Mouse (Mus musculus) lung, postnatal 0 days (tissue): Measurements from ENCODE around the gene Btd. TPM values are rescaled to one million over a fixed set of nuclear protein-coding genes. Genes with fewer than 3 reads are reported as not detected.
"Not testable (repeated sequence)": the region's sequence is repeated elsewhere in the genome, so short reads cannot be mapped to it uniquely, and the experiment has no call there.

Experiments used
- ATAC-seq: fragments of 200-750 bp; cut with Nextera tagmentation; 2 replicates; pipeline ENCODE4 v1.8.0; 2017; ENCODE audit warnings: moderate library complexity
- DNase-seq: peaks from one replicate; pipeline ENCODE4 v3.0.0-alpha.2; 2016; ENCODE audit warnings: low spot score
- H3K27ac ChIP-seq: fragments of 300-500 bp; sonication (generic); 2 replicates; pipeline ENCODE4 v1.5.1; 2014; ENCODE audit warnings: antibody characterized with exemption, mild to moderate bottlenecking, low read length, mixed read lengths
- H3K27me3 ChIP-seq: fragments of 300-500 bp; sonication (generic); replicated peaks from 2 replicates; pipeline ENCODE4 v1.6.1; 2014; ENCODE audit warnings: low read length, mixed read lengths; ENCODE audit not compliant: insufficient read depth
- H3K36me3 ChIP-seq: fragments of 300-500 bp; sonication (generic); 2 replicates; pipeline ENCODE4 v1.6.1; 2014; ENCODE audit warnings: low read length, mixed read lengths; ENCODE audit not compliant: insufficient read depth
- H3K4me1 ChIP-seq: fragments of 300-500 bp; sonication (generic); 2 replicates; pipeline ENCODE4 v1.6.1; 2014; ENCODE audit warnings: antibody characterized with exemption, low read depth, low read length, mixed read lengths; ENCODE audit not compliant: insufficient read depth
- H3K4me2 ChIP-seq: fragments of 300-500 bp; sonication (generic); replicated peaks from 2 replicates; pipeline ENCODE4 v1.6.1; 2014; ENCODE audit warnings: low read depth, mild to moderate bottlenecking, low read length, moderate library complexity, mixed read lengths
- H3K4me3 ChIP-seq: fragments of 300-500 bp; sonication (generic); 2 replicates; pipeline ENCODE4 v1.5.1; 2014; ENCODE audit warnings: low read depth, low read length
- H3K9ac ChIP-seq: fragments of 300-500 bp; sonication (generic); replicated peaks from 2 replicates; pipeline ENCODE4 v1.6.1; 2014; ENCODE audit warnings: low read depth, mild to moderate bottlenecking
- H3K9me3 ChIP-seq: fragments of 300-500 bp; sonication (generic); 2 replicates; pipeline ENCODE4 v1.6.1; 2016; ENCODE audit warnings: low read length, mixed read lengths
- CTCF ChIP-seq: IDR thresholded peaks from 2 replicates; pipeline ENCODE4 v1.5.1; 2016; ENCODE audit warnings: antibody characterized with exemption, mild to moderate bottlenecking
- EP300 ChIP-seq: IDR thresholded peaks from 2 replicates; pipeline ENCODE4 v1.6.1; 2016; ENCODE audit warnings: antibody characterized with exemption, mild to moderate bottlenecking, control low read depth
- WGBS: fragments of 180-500 bp; shearing (Covaris S2); extraction: QIAGEN DNeasy Blood & Tissue Kit; methylation state at CpG from one replicate; pipeline ENCODE4 v1.1.7; 2014; 5-methylcytosine and 5-hydroxymethylcytosine counted together
- polyA plus RNA-seq: library from polyadenylated mRNA; unstranded; fragments of >200 nt; fragmentation: Nextera tagmentation; extraction: Ambion mirVana; gene quantifications from 2 replicates; pipeline ENCODE4 v1.2.1, GENCODE M21; 2015

Btd gene
- polyA plus RNA-seq, 1 experiment from 2014 or later = 28.2 TPM

- WGBS = 95% methylated on average over 14 of the region's 14 CpGs
- Histone ChIP-seq H3K27ac (no peak overlapping the region), H3K4me3 (no peak overlapping the region), H3K4me1 (no peaks in the 10 kb centered on the region), H3K27me3 (no peaks in the 10 kb centered on the region), H3K9ac (no peak overlapping the region), H3K4me2 (no peak overlapping the region), H3K36me3 (no peaks in the 10 kb centered on the region), H3K9me3 (no peaks in the 10 kb centered on the region)
- ATAC-seq (no peak), DNase-seq (no peak)
- TF ChIP-seq EP300 (no peak), CTCF (no peak)
Observed at GRCm38 (mm10) chr14:31601908-31602615, 38.8 kb upstream of the Btd start.

GRCm38 (mm10) chr14:31602616-31602979 is 38.2 kb upstream of the Btd start:
- H3K9me3 ChIP-seq, H3K27me3 ChIP-seq, H3K36me3 ChIP-seq, H3K4me1 ChIP-seq, H3K27ac ChIP-seq, H3K4me2 ChIP-seq, H3K4me3 ChIP-seq, H3K9ac ChIP-seq, DNase-seq, ATAC-seq: not testable (repeated sequence)
- WGBS = 83% methylated on average over 6 of the region's 6 CpGs

DNA sequence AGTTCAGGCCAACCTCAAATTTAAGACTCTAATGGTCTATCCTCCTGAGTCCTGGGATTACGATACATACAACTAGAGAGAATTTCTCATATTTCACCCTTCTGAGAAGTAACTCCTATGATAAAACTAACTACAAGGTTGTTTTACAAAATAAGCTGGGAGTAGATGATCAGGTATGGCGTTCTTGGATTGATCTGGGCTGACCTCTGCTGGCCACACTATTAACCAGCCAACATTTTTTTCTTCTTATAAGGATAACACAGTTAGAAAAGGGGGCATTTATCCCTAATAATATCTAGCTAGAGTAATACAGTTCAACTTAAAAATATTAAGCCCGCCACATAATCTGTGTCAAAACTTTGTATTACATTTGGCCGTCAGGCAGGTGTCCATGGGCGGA is 35.9 kb upstream of the Btd start:
- H3K27me3 ChIP-seq = no peaks in the 10 kb centered on the region
- no peaks in the 10 kb centered on the region for H3K36me3 ChIP-seq
- no peaks in the 10 kb centered on the region for H3K9me3 ChIP-seq
- no peak for ATAC-seq
- no peak overlapping the region for H3K9ac ChIP-seq
- no peak overlapping the region for H3K4me2 ChIP-seq
- H3K4me1 ChIP-seq = no peaks in the 10 kb centered on the region
- peak; percentile 52 for DNase-seq
- H3K4me3 ChIP-seq = no peak overlapping the region
- no peak overlapping the region for H3K27ac ChIP-seq
- WGBS = 70% methylated on average over 5 of the region's 5 CpGs
- TF ChIP-seq CTCF = peak; percentile 56
- TF ChIP-seq EP300 = no peak

GRCm38 (mm10) chr14:31605514-31605913 is 35.3 kb upstream of the Btd start:
- H3K4me2 ChIP-seq = no peak overlapping the region
- no peaks in the 10 kb centered on the region for H3K36me3 ChIP-seq
- H3K9ac ChIP-seq = no peak overlapping the region
- no peak overlapping the region for H3K27ac ChIP-seq
- H3K27me3 ChIP-seq = no peaks in the 10 kb centered on the region
- 50% methylated on average over 6 of the region's 6 CpGs for WGBS
- no peaks in the 10 kb centered on the region for H3K9me3 ChIP-seq
- DNase-seq (no peak), ATAC-seq (no peak)
- TF ChIP-seq CTCF = peak; percentile 44
- TF ChIP-seq EP300 = no peak
- H3K4me3 ChIP-seq = no peak overlapping the region
- no peaks in the 10 kb centered on the region for H3K4me1 ChIP-seq

GRCm38 (mm10) chr14:31611986-31612385 is 28.8 kb upstream of the Btd start:
- no peaks in the 10 kb centered on the region for H3K4me1 ChIP-seq
- WGBS = 68% methylated on average over 4 of the region's 4 CpGs
- no peak overlapping the region for H3K9ac ChIP-seq
- ATAC-seq = no peak
- H3K36me3 ChIP-seq = no peaks in the 10 kb centered on the region
- TF ChIP-seq CTCF = peak; percentile 27; the same call in 1 of the 2 replicates
- no peak for TF ChIP-seq EP300
- no peaks in the 10 kb centered on the region for H3K9me3 ChIP-seq
- no peaks in the 10 kb centered on the region for H3K27me3 ChIP-seq
- DNase-seq = no peak
- no peak overlapping the region for H3K27ac ChIP-seq
- no peak overlapping the region for H3K4me2 ChIP-seq
- no peak overlapping the region for H3K4me3 ChIP-seq

DNA sequence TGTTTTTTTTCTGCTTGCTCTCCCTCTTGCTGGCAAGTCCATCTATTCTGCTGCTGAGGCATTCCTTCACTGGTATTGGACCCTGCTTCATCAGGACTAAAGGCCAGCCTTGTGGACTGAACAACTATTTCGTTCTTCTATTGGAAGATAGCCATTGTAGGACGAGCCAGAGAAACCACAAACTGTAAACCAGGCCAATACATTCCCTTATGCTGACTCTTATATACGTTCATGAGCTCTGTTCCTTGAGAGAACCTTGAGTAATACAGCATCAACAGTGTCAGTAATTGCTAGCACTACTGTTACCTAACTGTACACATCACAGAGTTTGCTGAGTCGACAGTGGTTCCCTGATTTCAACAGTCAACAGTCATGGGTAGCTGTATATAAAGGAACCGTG is 27.2 kb upstream of the Btd start:
- 72% methylated on average over 5 of the region's 5 CpGs for WGBS
- Histone ChIP-seq H3K4me3 (no peak overlapping the region), H3K4me1 (no peaks in the 10 kb centered on the region), H3K4me2 (no peak overlapping the region), H3K27me3 (no peaks in the 10 kb centered on the region), H3K9ac (no peak overlapping the region), H3K9me3 (no peaks in the 10 kb centered on the region), H3K36me3 (no peaks in the 10 kb centered on the region), H3K27ac (no peak overlapping the region)
- ATAC-seq (no peak), DNase-seq (no peak)
- TF ChIP-seq EP300 (no peak), CTCF (no peak)

- WGBS = 85% methylated on average over 9 of the region's 9 CpGs
- no peak overlapping the region for H3K9ac ChIP-seq
- no peak for TF ChIP-seq CTCF
- H3K4me1 ChIP-seq = no peaks in the 10 kb centered on the region
- H3K4me3 ChIP-seq = no peak overlapping the region
- H3K9me3 ChIP-seq = no peaks in the 10 kb centered on the region
- H3K27ac ChIP-seq = no peak overlapping the region
- no peak for DNase-seq
- no peaks in the 10 kb centered on the region for H3K27me3 ChIP-seq
- H3K4me2 ChIP-seq = no peak overlapping the region
- no peaks in the 10 kb centered on the region for H3K36me3 ChIP-seq
- no peak for ATAC-seq
Observed at GRCm38 (mm10) chr14:31617204-31617603, 23.6 kb upstream of the Btd start.
